Mouse (Mus musculus) embryonic stem cell, embryonic (primary cell): ENCODE measurements around the gene Scn8a.
"Not testable (repeated sequence)": the region's sequence is repeated elsewhere in the genome, so short reads cannot be mapped to it uniquely, and the experiment has no call there.

ENCODE experiments used
- CTCF ChIA-PET, 4 experiments: fragments of 300-600 bp in 2 of 4; fragments of 350-600 bp in 2 of 4; sonication (Branson Sonifier 250); formaldehyde crosslinking; loops; one replicate each; lab custom pipeline; 2022; ENCODE audit warnings: inconsistent platforms in 2 of 4; lab: Charles Lee
- POLR2A ChIA-PET, 4 experiments: fragments of 300-600 bp in 2 of 4; fragments of 350-600 bp in 2 of 4; sonication (Branson Sonifier 250); formaldehyde crosslinking; loops; one replicate each; lab custom pipeline; 2022; ENCODE audit warnings: antibody characterized with exemption in 4 of 4, inconsistent platforms in 1 of 4; lab: Charles Lee

Scn8a gene

DNA sequence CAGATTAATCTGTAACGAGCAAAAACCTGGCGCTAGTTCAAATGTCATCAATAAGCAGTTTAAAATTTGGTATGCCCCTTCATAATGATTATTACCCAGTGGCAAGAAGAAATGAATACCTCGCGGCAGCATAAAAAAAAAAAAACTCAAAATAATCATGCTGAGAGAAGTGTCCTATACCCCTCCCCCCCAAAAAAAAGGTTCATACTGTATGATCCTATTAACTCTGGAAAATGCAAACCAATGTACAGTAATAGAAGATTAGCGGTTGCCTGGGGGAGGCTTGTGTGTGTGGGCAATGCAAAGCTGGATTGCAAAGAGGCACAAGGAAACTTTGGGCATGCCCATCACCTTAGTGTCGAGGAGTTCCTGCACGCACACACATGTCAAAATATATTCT is at the start of gene Scn8a:
Gene Scn8a, plus strand, starts transcription at position 301 of the 400 bp plus-strand sequence.
- ChIA-PET CTCF (interaction anchor here (0.5 to 2.0 kb wide), 31 partner anchors 7 to 1112 kb away, joined by 3 to 10 read pairs (median 4); no protein-coding TSS in a partner anchor), POLR2A (interaction anchor here in 2 of 4 experiments (0.8 to 1.3 kb wide), 6 partner anchors 10 to 137 kb away, joined by 3 to 5 read pairs (median 3); no protein-coding TSS in a partner anchor)

DNA sequence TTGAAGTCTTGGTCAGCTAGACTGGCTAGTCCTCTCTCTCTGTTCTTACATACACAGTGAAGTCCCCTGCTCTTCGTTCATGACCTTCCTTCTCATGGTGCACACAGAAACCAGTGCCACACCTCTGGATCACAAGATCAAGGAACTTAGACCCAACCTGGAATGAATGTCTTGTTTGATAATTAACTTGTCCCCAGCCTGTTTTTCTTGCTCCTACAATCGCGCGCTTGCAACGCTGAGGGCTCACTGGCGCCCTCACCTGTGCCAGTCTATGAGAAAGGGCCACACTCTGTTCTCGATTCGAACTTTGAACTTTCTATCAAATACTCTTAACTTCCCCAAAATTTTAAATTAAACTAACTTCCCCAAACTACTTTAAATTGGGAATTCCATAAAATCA is 47.8 kb upstream of the Scn8a start:
- CTCF ChIA-PET, result interaction anchor here in 3 of 4 experiments (1.0 to 1.4 kb wide), 3 partner anchors 9 to 65 kb away, joined by 3 to 4 read pairs (median 4); no protein-coding TSS in a partner anchor
- POLR2A ChIA-PET, result interaction anchor here in 2 of 4 experiments (1.0 to 1.2 kb wide), 2 partner anchors 17 to 31 kb away, joined by 3 read pairs; no protein-coding TSS in a partner anchor

DNA sequence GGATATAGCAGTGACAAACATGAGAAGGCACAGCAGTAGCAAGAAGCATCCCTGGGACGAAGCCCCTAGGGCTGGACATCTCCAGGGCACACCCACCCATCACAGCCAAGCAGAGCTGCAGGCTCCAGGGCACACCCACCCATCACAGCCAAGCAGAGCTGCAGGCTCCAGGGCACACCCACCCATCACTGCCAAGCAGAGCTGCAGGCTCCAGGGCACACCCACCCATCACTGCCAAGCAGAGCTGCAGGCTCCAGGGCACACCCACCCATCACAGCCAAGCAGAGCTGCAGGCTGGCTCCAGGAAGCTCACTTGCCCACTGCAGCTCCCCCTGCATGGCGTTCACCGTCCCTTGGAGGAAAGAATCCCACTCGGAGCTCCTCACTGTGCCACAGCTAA is 47.3 kb upstream of the Scn8a start:
- POLR2A ChIA-PET, result not testable (repeated sequence)

DNA sequence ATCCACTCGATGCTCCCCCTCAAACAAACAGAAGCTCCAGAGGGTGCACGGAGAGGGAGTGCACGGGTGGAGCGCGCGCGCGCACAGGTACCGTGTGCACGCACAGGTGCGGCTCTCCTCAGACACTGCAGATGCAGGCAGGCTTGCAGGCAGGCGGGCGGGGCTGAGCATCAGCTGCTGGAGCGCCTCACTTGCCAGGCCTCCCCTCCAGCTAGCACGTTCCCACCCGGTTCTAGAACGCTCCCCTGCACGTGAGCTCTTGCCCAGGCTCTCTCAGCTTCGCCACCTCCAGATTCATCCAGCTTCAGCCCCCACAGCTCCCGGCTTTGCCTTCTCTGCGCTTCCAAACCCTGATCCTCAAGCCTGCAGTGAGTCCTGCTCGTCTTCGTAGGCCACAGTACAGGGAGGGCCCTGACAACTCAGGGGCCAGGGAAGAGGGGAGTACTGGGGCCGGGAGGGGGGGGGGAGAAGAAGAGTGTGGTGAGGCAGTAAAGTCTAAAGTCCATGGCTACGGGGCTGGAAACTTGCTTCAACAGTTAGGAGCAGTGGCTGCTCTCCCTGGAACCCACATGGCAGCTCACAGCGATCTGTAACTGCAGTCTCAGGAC is 44.3 kb upstream of the Scn8a start:
- CTCF ChIA-PET, result interaction anchor here in 3 of 4 experiments (0.6 to 3.3 kb wide), 11 partner anchors 22 to 713 kb away, joined by 3 to 14 read pairs (median 3); partner anchors contain the start of gene Slc4a8 (in 1 of the 3)
- POLR2A ChIA-PET, result interaction anchor here in 3 of 4 experiments (0.5 to 2.0 kb wide), 12 partner anchors 9 to 415 kb away, joined by 3 to 7 read pairs (median 4); partner anchors contain the start of gene Acvr1b (in 1 of the 3)

More for the DNA sequence above, 47.3 kb upstream of the Scn8a start:
- CTCF ChIA-PET, result interaction anchor here in 3 of 4 experiments (0.7 to 1.4 kb wide), 5 partner anchors 8 to 221 kb away, joined by 3 to 8 read pairs (median 4); no protein-coding TSS in a partner anchor

DNA sequence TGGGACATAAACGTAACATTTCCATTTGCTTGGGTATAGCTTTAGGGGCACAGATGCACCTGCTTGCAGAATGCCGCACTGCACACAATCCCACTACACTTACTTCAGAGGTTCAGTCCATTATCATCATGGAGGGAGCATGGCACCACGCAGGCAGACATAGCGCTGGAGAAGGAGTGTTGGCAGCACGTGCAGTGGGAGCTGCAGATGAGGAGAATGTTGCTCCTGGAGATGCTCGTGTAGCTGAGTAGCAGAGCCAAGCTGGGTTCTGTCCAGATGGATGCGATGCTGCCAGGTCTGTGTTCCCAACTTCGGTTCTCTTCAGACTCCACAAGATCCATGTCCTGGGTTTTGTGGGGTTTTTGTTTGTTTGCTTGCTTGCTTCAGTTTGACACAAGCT is 43.6 kb upstream of the Scn8a start:
- ChIA-PET POLR2A (interaction anchor here in 2 of 4 experiments (0.7 to 2.0 kb wide), 5 partner anchors 10 to 199 kb away, joined by 4 to 7 read pairs (median 4); no protein-coding TSS in a partner anchor), CTCF (interaction anchor here in 2 of 4 experiments (0.6 to 3.3 kb wide), 4 partner anchors 57 to 216 kb away, joined by 3 to 14 read pairs (median 4); no protein-coding TSS in a partner anchor)

DNA sequence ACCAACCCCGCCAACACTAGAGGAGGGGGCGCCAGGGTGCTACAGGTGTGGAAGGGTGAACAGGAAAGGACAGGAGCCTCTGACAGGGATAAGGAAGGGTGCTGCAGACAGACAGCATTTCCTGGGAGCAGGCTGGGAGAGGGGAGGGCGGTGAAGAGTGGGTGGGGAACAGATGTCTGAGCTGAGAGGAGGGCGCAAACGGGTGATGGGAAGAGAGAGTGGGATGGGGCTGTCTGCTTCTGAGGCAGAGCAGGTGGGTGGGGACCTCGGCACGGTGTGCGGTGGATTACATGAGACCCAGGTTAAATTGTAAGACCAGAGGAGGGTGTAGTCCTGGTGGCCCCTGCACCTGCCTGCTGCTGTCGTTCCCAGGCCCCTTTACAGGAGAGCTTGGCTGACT is 39.9 kb upstream of the Scn8a start:
- ChIA-PET POLR2A (interaction anchor here in 3 of 4 experiments (0.6 to 1.5 kb wide), 3 partner anchors 37 to 722 kb away, joined by 3 to 4 read pairs (median 4); no protein-coding TSS in a partner anchor), CTCF (interaction anchor here (0.6 to 2.2 kb wide), 21 partner anchors 12 to 411 kb away, joined by 3 to 17 read pairs (median 4); no protein-coding TSS in a partner anchor)

DNA sequence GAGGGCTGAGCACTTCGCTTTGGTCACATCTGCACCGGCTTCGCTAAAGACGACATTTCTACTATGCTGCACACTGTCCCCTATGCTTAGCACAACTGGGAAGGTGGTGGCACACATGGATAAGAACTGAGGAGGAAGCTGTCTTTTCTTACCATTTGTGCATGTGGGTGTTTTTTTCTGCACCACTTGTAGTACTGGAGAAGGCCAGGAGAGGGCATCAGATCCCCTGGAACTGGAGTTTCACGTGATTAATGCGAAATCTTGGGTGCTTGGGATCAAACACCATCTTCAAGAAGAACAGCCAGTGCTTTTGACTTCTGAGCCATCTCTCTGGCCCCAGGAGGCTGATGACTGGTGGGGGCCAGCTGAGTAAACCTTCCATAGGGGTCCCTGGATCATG is 39.0 kb upstream of the Scn8a start:
- ChIA-PET CTCF (interaction anchor here (0.5 to 2.2 kb wide), 46 partner anchors 8 to 1315 kb away, joined by 3 to 14 read pairs (median 4); partner anchors contain the start of genes Scn8a (in 1 of the 4) and Slc4a8 (in 1 of the 4)), POLR2A (interaction anchor here in 2 of 4 experiments (0.8 to 1.5 kb wide), 3 partner anchors 15 to 64 kb away, joined by 3 to 4 read pairs (median 4); no protein-coding TSS in a partner anchor)

DNA sequence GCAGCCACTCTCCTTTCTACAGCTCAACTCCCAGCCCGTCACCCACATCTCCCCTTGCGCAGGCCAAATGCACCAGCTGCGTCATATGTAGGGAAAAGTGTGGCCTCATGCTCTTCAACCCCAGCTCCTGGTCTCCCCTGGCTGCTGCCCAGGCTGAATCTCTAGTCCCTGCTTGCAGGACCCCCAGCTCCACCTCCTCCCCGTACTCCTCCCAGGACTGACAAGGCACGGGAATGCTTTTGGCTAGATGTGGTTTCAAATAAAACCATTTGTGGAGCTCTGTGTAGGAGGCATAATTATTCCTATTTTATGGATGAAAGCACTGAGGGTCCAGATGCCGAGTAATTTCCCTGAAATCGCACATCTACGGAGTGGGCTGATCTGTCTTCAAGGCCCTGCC is 37.5 kb upstream of the Scn8a start:
- POLR2A ChIA-PET, result interaction anchor here in 2 of 4 experiments (0.7 to 1.2 kb wide), 3 partner anchors 13 to 402 kb away, joined by 3 to 4 read pairs (median 3); no protein-coding TSS in a partner anchor
- CTCF ChIA-PET, result interaction anchor here in 3 of 4 experiments (0.6 to 2.7 kb wide), 12 partner anchors 9 to 389 kb away, joined by 3 to 9 read pairs (median 4); partner anchors contain the start of gene Scn8a (in 1 of the 3)

DNA sequence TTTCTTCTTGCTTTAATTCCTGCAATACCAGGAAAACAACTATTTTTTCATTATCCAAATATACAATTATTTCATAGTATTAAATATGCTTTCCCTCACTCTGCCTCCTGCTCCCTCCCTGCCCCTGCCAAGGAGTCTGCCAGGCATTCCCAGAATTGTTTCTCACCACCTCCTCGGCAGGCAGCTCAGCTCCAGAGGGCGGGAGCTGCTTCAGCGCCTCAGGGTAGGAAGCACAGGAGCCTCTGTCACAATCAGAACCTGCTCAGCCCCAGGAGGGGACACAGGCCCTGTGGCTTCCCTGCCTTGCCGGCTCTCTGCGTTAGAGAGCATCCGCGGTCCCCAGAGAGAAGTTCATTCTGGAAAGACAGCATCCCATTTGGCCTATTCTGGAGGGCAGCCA is 36.9 kb upstream of the Scn8a start:
- POLR2A ChIA-PET, result interaction anchor here in 2 of 4 experiments (0.8 to 1.2 kb wide), 3 partner anchors 12 to 136 kb away, joined by 3 read pairs; no protein-coding TSS in a partner anchor

DNA sequence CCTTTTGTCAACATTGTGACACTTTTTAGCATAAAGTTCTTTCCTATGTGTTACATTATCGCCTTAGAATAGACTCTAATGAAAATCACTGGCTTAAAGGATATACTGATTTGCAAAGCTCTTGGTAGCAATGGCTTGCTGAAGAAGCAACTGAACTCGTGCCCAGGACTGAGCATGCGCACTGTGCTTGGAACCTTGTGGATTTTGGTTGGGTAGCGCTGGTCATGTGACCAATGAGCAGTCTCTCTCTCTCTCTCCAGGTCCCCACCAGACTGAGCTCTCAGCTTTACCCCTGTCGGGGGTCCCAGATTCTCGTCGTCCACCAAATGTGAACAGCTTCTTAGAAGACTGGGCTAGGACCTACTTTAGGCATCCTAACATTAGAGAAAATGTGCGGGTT is 32.9 kb upstream of the Scn8a start:
- ChIA-PET POLR2A (interaction anchor here in 2 of 4 experiments (0.5 to 2.1 kb wide), 6 partner anchors 21 to 277 kb away, joined by 3 to 5 read pairs (median 3); no protein-coding TSS in a partner anchor), CTCF (interaction anchor here in 3 of 4 experiments (0.6 to 1.9 kb wide), 4 partner anchors 14 to 206 kb away, joined by 3 to 6 read pairs (median 4); no protein-coding TSS in a partner anchor)

More for the DNA sequence above, 36.9 kb upstream of the Scn8a start:
- CTCF ChIA-PET, result interaction anchor here in 3 of 4 experiments (0.7 to 2.7 kb wide), 6 partner anchors 9 to 220 kb away, joined by 3 to 9 read pairs (median 4); no protein-coding TSS in a partner anchor

DNA sequence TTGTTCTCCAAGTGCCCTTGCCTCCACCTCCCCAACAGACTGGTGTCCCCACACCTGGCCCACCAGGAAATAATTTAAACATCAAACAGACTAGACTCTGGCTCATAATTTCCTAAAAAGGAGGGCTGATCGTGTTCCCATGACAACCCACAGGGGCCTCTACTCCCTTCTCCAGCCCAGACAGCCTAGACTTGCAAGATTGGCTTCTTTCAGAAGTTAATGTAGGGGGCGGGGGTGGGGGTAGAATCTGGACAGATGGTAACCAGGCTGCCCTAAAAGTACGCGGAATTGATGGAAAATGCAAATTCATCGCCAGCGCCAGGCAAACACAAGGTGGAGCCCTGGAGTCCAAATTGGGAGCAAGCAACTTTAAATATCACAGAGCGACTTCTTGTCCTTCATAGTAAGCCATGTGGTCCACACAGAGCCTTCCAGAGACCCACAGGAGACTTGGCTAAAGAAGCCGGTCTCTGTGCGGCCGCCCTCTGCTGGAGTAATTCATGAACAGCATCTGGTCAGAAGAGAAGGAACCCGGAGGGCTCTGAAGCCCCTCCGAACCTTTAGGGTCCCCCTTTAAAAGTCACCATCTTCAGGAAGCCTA is 31.0 kb upstream of the Scn8a start:
- CTCF ChIA-PET, result interaction anchor here in 2 of 4 experiments (0.6 to 1.9 kb wide), 5 partner anchors 33 to 347 kb away, joined by 3 to 6 read pairs (median 4); no protein-coding TSS in a partner anchor
- POLR2A ChIA-PET, result interaction anchor here in 1 of 4 experiments (0.6 kb wide), 2 partner anchors 216 to 1187 kb away, joined by 3 read pairs; no protein-coding TSS in a partner anchor

DNA sequence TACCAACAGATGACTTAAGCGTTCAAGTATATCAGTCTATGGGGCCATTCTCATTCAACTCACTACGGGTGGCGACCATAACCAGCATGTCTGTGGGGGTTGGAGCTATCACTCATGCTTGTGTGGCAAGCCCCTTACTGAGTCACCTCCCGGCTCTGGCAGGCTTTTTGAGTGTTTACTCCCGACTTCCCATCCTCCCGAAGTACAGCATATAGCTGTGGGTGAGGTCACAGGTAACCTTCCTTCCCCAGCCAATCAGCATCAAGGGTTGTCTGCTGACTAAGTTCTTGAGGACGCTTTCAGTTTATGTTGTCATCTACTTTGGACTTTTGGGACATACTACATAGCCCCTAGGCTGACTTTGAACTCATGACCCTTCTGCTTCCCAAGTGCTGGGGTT is 25.3 kb upstream of the Scn8a start:
- ChIA-PET CTCF (interaction anchor here in 3 of 4 experiments (0.5 to 2.0 kb wide), 8 partner anchors 83 to 198 kb away, joined by 3 to 12 read pairs (median 6); partner anchors contain the start of gene Slc4a8 (in 1 of the 3)), POLR2A (interaction anchor here in 2 of 4 experiments (0.9 to 1.7 kb wide), 3 partner anchors 11 to 204 kb away, joined by 3 read pairs; no protein-coding TSS in a partner anchor)

DNA sequence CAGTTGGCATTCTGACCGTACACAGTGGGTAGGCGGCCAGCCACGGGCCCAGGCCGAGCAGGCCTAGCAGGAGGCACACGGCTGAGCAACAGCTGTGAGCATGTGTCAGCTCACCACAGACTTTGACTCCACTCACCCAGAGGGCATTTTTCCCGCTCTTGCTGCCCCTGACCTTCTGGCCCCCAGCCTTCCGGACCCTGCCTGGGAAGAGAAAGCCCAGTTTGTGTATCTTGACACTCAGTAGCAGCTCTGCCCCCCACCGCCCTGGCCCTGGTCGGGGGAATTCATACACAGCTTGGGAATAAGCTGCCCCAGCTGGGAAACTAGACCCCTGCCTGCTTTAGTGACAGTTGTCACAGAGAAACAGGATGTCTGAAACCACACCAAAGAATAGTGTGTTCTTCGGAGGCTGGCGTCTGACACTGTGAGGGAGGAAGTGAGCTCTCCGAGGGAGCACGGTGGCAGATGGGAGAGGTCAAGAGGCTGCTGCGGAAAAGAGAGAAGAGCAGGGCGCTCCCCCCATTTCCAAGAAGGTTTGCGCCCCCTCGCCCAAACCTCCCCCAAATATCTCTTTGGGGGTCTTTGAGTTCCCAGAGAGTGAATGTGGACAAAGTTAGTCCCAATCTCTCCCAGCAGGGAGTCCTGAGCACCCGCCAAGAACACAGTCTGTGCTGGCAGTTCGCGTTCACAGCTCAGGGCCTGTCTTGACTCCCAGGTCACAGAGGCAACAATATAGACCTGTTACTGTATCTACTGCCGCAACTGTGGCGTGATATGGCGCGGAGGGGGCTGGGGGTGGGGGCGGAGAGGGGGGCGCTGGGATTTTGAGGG is 24.4 kb upstream of the Scn8a start:
- ChIA-PET CTCF (interaction anchor here (0.6 to 2.0 kb wide), 22 partner anchors 10 to 384 kb away, joined by 3 to 12 read pairs (median 4); partner anchors contain the start of genes Ankrd33 (in 1 of the 4) and Slc4a8 (in 1 of the 4)), POLR2A (interaction anchor here in 3 of 4 experiments (0.7 to 1.7 kb wide), 9 partner anchors 11 to 203 kb away, joined by 3 to 5 read pairs (median 3); no protein-coding TSS in a partner anchor)

DNA sequence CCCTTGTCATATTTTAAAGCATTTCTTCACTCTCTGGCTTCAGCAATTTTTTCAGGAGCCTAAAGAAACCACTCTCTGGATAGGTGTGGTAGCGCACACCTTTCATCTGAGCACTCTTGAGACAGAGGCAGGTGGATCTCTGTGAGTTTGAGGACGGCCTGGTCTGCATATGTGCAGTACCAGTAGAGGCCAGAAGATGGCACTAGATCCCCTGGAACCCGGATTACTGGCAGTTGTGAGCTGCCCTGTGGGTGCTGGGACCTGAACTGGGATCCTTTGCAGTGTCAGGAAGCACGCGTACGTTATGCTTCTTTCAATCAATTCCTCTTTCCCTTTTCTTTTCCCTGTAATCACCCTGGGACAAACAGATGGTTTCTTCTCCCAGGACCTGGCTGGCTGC is 22.5 kb upstream of the Scn8a start:
- ChIA-PET CTCF (interaction anchor here in 3 of 4 experiments (0.6 to 1.1 kb wide), 13 partner anchors 9 to 1589 kb away, joined by 3 to 7 read pairs (median 4); no protein-coding TSS in a partner anchor), POLR2A (interaction anchor here in 1 of 4 experiments (0.7 kb wide), 1 partner anchor 1007 kb away, joined by 3 read pairs; no protein-coding TSS in a partner anchor)

DNA sequence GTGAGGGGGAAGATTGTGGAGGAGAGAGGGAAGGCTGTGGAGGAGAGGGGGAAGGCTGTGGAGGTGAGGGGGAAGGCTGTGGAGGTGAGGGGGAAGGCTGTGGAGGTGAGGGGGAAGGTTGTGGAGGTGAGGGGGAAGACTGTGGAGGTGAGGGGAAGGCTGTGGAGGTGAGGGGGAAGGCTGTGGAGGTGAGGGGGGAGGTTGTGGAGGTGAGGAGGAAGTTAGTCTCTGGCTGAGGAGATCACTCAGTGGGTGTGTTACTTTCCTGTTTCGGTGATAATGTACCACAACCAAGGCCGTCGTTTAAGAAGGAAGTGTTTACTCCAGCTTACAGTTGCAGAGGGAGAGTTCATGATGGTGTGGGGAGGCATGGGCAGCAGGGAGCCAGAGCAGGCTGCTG is 12.1 kb upstream of the Scn8a start:
- CTCF ChIA-PET, result no interaction called here
- POLR2A ChIA-PET, result no interaction called here

DNA sequence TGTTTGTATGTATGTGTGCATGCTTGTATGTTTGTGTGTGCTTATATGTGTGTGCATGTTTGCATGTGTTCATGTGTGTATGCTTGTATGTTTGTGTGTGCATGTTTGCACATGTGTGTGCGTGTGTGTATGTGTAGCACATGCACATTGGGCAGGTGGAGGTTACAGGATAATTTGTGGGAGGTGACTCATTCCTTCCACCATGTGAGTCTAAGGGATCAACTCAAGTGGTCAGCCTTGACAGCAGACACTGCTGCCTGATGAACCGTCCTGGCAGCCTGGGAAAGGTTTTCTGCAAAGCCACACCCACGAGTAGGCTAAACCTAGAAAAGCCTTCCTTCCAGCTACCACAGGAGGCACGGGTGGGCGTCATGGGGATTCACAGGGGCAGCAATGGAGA is 8.8 kb upstream of the Scn8a start:
- CTCF ChIA-PET, result interaction anchor here in 3 of 4 experiments (0.6 to 1.3 kb wide), 3 partner anchors 9 to 129 kb away, joined by 3 to 5 read pairs (median 4); partner anchors contain the start of gene Scn8a (in 1 of the 3)

More for the DNA sequence above, 8.8 kb upstream of the Scn8a start:
- POLR2A ChIA-PET, result interaction anchor here in 1 of 4 experiments (0.7 kb wide), 1 partner anchor 233 kb away, joined by 3 read pairs; no protein-coding TSS in a partner anchor
